Mouse (Mus musculus) NIH3T3 (cell line): ENCODE measurements at regions not wholly inside any gene's neighbourhood (a gene's known extent, or its start where the extent isn't known, plus 50 kb on each side); places are given as distances from the start of the nearest gene placed in this dataset.
A peak's percentile ranks its signal among the peaks of the same experiment; 100 is the strongest.

Experiments used
- DNase-seq: peaks from one replicate; pipeline ENCODE4 v3.0.0-alpha.2; 2012; ENCODE audit warnings: low read depth

DNA sequence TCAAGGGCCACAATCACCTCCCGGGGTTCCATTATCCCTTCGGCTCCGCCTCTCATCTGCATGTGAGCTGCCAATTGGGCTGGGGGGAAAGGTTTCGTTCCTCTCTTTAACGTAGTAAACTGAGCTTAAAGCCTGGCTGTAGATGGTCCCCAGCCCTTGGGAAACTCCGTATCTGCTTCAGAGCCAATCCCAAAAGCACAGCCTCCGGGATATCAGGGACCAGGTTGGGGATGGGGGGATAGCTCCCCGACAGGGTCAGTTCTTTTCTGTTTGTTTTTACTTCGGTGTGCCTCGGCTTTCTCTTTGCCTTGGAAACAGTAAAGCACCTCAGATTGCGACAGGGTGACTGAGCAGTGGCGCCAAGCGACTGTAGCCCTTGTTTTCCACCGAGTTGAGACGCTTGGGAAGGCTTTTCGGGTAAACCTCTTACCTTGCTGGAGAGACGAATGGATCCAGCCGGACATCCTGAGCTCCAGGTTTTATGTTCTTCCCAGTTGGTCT, 64.5 kb downstream of the Tfap2c start:
- DNase-seq = no peak

GRCm38 (mm10) chr2:172615148-172615547, 65.8 kb downstream of the Tfap2c start:
- DNase-seq = no peak

- DNase-seq = no peak
These were observed 66.2 kb downstream of the Tfap2c start for GRCm38 (mm10) chr2:172615582-172615981.

- DNase-seq = no peak
These were observed 69.8 kb downstream of the Tfap2c start for GRCm38 (mm10) chr2:172619168-172619567.

DNA sequence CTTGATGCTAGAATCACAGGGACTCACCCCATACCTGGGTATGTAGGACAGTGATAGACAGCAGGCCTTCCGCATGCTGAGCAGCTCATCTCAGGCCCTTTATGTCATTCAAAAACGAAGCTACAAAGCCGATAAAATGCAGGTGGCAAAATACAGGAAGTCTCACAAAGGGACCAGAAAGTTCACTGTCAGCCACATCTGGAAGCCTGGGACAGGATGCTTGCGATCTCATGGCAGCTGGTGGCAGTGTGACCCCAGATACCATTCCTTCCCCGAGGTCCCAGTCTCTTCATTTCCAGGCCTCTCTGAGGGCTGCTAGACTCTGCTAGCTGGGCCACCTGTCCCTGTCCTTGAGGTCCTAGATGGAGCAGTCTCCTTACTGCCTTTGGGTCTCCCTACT, 70.6 kb downstream of the Tfap2c start:
- DNase-seq = no peak

GRCm38 (mm10) chr2:172623707-172624106, 74.3 kb downstream of the Tfap2c start:
- no peak for DNase-seq

DNA sequence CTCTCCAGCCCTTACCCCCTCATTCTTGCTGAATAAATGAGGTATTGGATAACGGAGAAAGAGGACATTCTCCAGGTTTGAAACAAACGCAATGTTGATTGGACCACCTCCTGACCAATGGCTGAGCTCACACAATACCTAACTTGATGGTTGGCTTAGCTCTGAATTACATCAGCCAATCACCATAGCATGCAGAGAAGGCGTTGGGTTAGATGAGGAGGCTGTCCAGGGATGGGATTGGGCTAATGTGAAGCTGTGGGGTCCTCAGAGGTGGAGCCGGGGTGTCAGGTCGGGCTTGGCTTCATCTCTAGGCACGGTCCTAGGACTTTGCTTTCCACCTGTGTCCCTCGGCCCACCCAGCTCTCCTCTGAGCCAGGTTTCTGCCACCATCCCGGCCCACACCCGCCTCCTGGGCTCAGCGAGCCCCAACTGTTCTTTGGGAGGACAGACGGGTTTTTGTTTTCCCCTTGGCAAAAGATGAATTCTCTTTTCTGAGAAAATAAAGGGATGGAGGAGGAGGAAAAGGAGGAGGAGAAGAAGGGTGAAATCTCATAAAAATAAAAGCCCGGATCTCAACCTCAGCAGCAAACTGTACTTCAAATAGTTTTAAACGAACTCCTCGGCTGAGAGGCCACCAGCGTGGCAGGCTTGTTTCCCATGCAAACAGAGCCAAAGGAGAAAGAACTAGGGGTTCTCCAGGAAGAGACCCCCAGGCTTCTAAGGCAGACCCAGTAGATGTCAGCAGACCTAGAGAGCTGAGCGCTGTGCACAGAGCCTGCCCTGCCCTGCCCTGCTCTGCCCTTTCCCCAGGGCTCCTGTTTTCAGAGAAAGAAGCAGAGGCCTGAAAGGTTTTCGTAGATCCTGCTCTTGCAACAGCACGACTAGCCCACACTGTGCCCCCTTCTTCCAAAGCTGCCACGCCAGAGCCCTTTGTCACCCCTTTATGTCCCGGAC, 78.2 kb downstream of the Tfap2c start:
- no peak for DNase-seq

- no peak for DNase-seq
These were observed 80.9 kb downstream of the Tfap2c start for GRCm38 (mm10) chr2:172630333-172630732.

DNA sequence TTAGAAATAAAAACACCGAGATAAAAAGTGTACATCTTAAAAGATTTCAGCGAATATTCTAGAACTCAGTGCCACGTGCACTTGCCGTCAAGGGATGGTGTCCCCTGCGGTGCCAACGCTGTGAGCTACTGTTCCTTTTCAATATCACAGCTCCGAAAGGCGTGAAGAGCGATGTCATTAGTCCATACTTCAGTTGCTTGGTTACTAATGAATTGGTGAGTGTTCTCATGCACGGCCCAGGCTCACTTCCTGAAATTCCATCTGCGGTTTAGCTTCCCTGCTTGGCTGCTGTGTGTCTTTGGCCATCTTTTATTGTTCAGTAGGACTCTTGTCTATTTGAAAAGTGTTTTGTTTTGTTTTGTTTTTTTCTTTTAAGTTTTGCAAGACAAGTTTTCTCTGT, 93.2 kb downstream of the Tfap2c start:
- no peak for DNase-seq

- DNase-seq = peak; percentile 94
These were observed 94.5 kb downstream of the Tfap2c start for GRCm38 (mm10) chr2:172643860-172644259.

- peak; percentile 91 for DNase-seq
These were observed 95.1 kb downstream of the Tfap2c start for GRCm38 (mm10) chr2:172644451-172644850.

DNA sequence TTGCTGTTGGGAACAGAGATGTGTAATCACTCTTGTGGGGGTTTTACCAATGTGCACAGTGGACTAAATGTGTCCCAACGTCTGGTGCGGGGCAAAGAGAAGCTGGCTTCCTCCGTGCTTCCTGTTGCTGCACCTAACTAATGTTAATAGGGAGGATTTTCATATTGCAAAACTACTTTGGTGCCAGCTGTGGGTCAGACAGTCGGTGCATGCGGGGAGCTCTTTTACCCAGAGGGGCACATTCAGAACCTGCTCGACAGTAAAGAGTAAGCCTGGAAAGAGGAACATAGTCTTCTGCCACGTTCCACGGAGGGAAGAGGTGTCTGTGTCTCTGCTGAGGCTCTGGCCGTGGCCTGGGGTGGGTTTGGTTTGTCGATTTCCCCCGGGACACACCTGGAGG, 98.7 kb downstream of the Tfap2c start:
- no peak for DNase-seq

DNA sequence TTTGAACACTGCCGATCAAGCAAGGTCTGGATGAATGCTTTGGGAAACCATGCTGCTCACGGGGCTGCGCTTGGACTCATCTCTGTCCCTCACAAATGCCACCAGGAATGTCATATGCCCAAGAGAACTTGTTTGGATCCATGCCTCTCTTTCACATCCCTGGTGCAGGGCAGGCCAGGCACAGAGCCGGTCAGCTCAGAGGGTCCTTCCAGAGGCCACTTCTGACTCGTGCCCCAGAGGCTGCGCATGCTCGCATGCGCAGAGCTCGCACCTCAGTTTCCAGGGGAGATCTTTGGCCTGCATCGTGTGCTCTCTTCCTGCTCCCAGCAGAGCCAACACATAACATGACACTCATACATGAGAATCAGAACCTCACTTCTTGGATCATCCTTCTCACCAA, 111.1 kb downstream of the Tfap2c start:
- no peak for DNase-seq

GRCm38 (mm10) chr2:172660916-172661315, 111.5 kb downstream of the Tfap2c start:
- DNase-seq = no peak

- no peak for DNase-seq
These were observed 112.1 kb downstream of the Tfap2c start for GRCm38 (mm10) chr2:172661418-172661980.

DNA sequence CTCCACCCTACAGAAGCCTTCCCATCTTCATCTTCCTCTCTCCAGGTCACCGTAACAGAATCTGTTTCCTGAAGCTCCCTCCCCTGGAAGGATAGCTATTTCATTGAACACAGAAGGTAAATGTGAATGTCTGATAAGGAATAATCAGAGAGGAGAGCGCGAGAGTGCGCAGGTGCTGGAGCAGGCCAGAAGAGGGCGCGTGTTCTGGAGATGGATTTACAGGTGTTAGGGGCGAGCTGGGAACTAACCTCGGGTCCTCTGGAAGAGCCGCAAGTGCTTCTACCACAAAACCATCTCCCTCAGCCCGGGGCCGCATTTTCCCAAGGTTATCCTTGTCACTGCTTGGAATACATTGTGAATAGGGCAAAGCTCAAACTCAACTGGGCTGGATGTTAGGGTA, 112.8 kb downstream of the Tfap2c start:
- DNase-seq = no peak

DNA sequence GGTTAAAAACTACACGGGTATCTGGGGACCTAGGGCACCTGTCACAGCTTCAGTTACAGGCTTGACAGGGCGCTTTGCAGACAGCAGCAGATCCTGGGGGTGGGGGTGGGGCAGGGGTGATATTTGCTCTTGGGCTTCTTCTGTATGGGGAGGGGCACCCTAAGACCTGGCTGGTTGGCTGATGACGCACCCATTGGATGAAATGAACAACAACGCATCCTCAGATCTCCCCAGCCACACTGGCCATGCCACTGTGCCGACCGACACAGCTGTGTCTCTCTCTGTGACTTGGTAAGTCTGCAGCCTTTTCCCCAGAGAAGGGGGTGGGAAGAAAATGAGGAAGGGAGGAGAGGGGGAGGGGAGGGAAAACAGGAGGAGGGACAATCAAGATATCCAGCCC, 114.3 kb downstream of the Tfap2c start:
- no peak for DNase-seq

- DNase-seq = no peak
These were observed 123.7 kb downstream of the Tfap2c start for GRCm38 (mm10) chr2:172673081-172673480.

GRCm38 (mm10) chr2:172674641-172675040, 125.2 kb downstream of the Tfap2c start:
- no peak for DNase-seq

DNA sequence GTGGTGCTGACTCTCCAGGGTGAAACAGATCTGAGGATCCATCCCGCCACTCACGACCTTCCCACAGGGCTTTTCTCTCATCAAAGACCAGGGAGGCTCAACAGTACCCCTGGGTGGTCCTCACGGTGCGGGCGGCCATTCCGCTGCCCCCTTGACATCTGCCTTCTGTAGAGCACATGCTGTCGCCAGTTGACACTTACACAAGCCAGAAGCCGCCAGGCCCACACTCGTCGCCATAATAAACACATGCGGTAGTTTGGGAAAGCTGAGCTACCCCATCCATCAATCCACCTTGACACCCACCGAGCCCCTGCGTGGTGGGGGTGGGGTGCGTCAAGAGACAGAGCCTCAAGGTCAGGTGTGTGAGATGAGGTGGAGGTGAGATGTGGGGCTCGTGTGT, 125.7 kb downstream of the Tfap2c start:
- DNase-seq = no peak

GRCm38 (mm10) chr2:172690196-172690595, 140.8 kb downstream of the Tfap2c start:
- DNase-seq = no peak

DNA sequence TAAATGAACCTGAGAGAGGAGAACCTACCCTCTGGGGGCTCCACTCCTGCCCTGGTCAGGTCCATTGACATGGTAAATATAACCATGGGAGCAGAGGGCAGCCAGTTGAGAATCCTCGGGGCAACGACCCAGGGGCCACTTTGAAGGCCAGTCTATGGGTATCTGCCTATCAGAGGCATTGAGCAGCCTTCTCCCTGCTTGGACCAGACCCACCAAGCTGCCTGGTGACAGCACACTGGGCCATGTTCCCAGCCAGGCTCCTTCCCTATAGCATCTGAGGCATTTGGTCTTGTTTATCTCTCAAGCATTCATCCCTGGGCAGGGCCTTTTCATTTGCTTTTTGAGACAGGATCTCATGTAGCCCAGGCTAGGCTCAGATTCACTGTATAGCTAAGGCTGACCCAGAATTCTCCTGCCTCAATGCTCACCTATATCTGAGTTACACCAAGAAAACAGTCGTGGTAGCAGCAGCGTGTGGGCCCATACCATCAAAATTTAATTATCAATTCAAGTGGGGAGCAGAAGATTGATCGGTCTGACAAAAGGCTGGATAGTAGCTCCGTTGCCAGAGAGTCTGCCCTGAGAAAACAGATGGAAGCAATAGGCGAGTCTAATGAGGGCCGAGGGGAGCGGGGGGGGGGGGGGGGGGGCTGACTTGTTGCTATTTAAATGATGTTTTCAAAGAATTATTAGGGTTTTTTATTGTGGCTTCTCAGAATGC, 141.7 kb downstream of the Tfap2c start:
- no peak for DNase-seq

DNA sequence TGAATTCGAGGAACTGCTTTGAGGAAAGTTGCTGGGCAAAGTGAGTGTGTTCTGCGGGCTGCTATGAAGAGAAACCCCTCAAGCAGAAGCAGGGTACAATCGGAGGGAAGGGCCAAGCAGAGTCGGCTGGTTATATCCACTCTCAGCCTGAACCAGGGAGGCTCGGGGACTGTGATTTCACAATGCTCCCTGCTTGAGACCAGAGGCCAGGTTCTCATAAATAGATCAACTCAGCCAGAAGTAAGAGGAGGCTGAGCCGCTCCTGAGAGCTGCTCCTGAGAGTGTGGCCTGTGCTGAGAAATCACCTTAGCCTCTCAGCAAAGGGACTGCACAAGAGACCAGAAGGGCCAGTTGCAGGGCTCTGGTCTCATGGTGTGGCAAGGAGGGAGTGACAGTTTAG, 149.6 kb downstream of the Tfap2c start:
- DNase-seq = no peak
